Mouse (Mus musculus): Measurements from ENCODE around the gene Adgre5. TPM values are rescaled to one million over a fixed set of nuclear protein-coding genes. Genes with fewer than 3 reads are reported as not detected.

Gene Adgre5
- polyA plus RNA-seq, 1 experiment from 2014 or later = 10.7 TPM

DNA sequence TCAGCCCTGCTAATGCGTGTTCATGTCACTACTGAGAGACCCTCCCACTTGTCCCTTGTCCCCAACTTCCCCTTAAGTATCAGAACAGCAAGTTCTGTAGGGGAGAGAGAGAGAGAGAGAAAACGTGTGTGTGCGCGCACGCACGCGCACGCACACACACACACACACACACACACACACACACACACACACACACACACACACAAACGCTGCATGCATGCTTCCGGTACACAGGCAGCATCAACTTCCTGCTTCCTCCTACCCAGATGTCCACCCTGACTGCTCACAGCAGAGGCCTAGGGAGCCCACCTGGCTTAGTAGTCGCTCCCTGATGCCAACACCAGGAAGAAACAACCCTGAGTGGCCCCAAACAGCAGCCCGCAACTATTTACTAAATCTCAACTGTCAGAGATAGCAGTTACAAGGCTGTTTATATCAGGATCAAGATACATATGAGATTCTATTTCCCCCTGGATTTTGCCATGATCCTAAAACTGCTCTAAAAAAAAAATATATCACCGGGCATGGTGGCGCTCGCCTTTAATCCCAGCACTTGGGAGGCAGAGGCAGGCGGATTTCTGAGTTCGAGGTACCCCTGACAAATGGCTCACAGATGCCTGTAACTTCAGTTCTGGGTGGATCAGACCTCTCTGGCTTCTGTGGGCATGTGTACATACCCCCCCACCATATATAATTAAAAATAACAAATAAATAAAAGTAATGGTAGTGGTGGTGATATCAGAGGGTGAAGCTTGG, 45.6 kb downstream of the Adgre5 start:
- H3K27ac ChIP-seq = no peak overlapping the region
- ATAC-seq (ENCODE audit: low FRiP score) = no peak
- 92% methylated on average over 8 of the region's 17 CpGs for WGBS

DNA sequence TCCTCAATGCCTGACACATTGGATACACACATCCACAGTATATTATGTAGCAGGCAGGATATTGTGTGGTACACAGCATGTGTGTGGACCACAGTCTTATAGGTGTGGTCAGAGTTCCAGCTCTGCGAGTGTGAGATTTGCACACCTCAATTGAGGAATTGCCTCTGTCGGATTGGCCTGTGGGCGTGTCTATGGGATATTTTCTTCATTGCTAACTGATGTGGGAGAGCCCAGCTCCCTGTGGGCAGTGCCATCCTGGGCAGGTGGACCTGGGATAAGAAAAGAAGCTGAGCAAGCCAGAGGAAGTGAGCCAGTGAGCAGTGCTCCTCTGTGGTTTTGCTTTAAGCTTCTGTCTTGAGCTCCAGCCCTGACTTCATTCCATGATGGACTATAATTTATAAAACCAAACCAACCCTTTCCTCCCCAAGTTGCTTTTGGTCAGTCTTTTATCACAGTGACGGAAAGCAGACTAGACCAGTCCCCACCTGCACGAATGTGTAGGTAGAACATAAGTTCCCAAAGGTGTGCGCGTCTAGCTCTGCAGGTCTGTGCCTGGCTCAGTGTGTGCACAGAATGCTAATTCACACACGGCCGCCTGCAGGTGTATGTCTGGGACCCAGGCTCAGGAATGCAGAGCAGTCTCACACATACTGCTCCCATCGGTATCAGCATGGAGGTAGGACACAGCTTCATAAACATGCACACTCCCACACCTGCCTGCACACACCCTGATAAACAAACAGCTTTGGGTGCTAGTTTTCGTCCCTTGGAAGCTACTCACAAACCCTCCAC, 46.6 kb downstream of the Adgre5 start:
- WGBS = 88% methylated on average over 11 of the region's 11 CpGs
- Histone ChIP-seq H3K4me1 (peaks cover 23% of the 10 kb centered on the region), H3K9ac (no peak overlapping the region), H3K4me3 (replicated peaks) (no peak overlapping the region), H3K9me3 (no peaks in the 10 kb centered on the region), H3K27me3 (no peaks in the 10 kb centered on the region), H3K36me3 (replicated peaks) (peaks cover 25% of the 10 kb centered on the region), H3K4me2 (no peak overlapping the region), H3K27ac (no peak overlapping the region)
- no peak for ATAC-seq (ENCODE audit: low FRiP score)

More for the DNA sequence above, 45.6 kb downstream of the Adgre5 start:
- Histone ChIP-seq H3K27me3 (no peaks in the 10 kb centered on the region), H3K4me1 (peaks cover 25% of the 10 kb centered on the region), H3K4me3 (replicated peaks) (no peak overlapping the region), H3K36me3 (replicated peaks) (peaks cover 21% of the 10 kb centered on the region), H3K9ac (no peak overlapping the region), H3K9me3 (no peaks in the 10 kb centered on the region), H3K4me2 (no peak overlapping the region)

DNA sequence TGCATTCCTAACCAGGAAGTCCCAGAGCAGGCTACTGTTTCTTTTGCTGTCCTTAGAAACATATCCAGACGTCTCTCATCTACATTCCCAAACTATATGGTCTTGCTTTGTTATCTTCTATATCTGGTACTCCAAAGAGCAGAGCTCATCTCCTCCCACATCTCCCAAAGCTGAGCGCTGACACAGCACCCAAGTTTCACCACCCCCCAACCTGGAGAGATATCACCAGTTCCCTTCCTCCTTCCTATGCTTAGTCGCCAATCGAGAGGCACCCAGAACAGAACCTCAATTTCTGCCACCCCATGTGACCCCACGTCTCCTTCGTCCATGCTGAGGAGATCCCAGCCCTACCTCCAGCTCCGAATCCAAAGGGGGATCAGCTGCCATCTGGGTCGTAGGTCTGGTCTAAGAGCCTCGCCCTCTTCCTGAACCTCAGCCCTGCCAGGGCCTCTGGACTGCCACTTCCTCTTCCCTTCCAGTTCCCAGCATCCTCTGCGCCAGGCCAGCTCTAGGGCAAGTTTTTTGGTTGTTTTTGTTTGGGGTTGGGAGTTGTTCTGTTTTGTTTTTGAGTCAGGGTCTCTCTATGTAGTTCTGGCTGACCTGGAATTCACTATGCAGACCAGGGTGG, 47.4 kb downstream of the Adgre5 start:
- no peak for ATAC-seq (ENCODE audit: low FRiP score)
- no peak overlapping the region for H3K9ac ChIP-seq
- H3K27me3 ChIP-seq = no peaks in the 10 kb centered on the region
- H3K27ac ChIP-seq = no peak overlapping the region
- no peak overlapping the region for H3K4me3 ChIP-seq (replicated peaks)
- no peak overlapping the region for H3K4me2 ChIP-seq
- H3K4me1 ChIP-seq = peaks cover 19% of the 10 kb centered on the region
- 87% methylated on average over 10 of the region's 10 CpGs for WGBS
- no peaks in the 10 kb centered on the region for H3K9me3 ChIP-seq
- H3K36me3 ChIP-seq (replicated peaks) = peaks cover 27% of the 10 kb centered on the region

DNA sequence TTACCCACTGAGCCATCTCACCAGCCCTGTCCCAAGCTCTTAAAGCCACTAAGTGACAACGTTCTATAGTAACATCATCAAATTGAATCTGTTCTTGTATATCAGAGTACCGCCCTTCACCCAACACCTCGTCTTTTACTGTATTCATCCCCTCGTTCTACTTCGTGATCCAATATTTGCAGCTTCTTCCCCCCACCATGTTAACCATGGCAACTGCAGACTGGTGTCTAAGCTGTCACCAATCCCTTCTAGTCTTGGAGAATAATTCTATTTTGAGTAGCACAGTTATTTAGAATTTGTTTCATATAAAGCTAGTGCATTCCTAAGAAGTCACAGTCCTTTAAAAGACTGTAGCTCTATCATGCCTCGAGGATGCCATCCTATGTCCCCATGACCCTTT, 51.9 kb downstream of the Adgre5 start:
- Histone ChIP-seq H3K27me3 (no peaks in the 10 kb centered on the region), H3K4me1 (no peaks in the 10 kb centered on the region), H3K4me2 (no peak overlapping the region), H3K4me3 (replicated peaks) (no peak overlapping the region), H3K27ac (no peak overlapping the region), H3K36me3 (replicated peaks) (peaks cover 54% of the 10 kb centered on the region), H3K9me3 (no peaks in the 10 kb centered on the region), H3K9ac (no peak overlapping the region)
- no peak for ATAC-seq (ENCODE audit: low FRiP score)
- WGBS = 92% methylated on average over 6 of the region's 6 CpGs

DNA sequence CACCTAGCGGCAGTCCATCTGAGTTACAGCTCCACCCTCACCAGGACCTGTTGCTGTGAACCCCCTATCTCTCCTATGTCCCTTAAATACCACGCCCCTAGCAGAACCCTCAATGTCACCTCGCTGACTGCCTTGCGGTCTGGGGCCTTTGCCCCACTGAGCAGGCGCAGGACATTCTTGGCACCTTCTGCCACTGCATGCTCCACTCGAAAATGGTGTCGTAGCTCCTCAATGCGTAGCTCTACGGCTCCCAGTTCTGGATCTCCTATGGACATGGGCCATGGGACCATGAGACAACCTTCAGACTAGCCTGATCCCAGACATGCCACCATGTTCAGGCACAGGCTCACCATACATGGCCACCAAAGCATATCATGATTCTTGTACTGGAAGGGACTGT, 56.6 kb downstream of the Adgre5 start:
- 92% methylated on average over 9 of the region's 9 CpGs for WGBS
- no peak overlapping the region for H3K4me2 ChIP-seq
- peaks cover 69% of the 10 kb centered on the region for H3K36me3 ChIP-seq (replicated peaks)
- H3K27me3 ChIP-seq = no peaks in the 10 kb centered on the region
- no peaks in the 10 kb centered on the region for H3K9me3 ChIP-seq
- H3K27ac ChIP-seq = no peak overlapping the region
- H3K9ac ChIP-seq = no peak overlapping the region
- H3K4me3 ChIP-seq (replicated peaks) = no peak overlapping the region
- no peak for ATAC-seq (ENCODE audit: low FRiP score)
- no peaks in the 10 kb centered on the region for H3K4me1 ChIP-seq

DNA sequence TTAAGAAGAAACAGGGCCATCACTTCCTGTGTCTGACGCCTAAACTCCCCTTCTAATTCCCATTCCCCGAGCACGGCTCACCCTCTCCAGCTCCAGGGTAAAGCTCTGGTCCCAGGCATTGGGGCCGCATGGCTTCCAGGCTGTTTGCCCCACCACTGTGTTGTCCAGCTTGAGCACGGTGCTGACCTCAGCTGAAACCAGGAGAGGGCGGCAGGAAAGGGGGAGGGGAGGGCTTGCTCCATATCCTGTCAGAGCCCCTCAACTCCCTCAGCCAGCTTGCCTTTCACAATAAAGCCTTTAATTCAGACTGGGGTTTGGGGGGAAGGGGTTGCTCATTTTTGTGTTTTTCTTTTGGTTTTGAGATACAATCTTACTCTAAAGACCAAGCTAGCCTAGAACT, 60.0 kb downstream of the Adgre5 start:
- peaks cover 91% of the 10 kb centered on the region for H3K36me3 ChIP-seq (replicated peaks)
- whole genome bisulfite sequencing = 36% methylated on average over 6 of the region's 6 CpGs
- H3K9me3 ChIP-seq = no peaks in the 10 kb centered on the region
- H3K4me2 ChIP-seq = no peak overlapping the region
- H3K4me3 ChIP-seq (replicated peaks) = no peak overlapping the region
- H3K4me1 ChIP-seq = no peaks in the 10 kb centered on the region
- no peak for ATAC-seq (ENCODE audit: low FRiP score)
- H3K27ac ChIP-seq = peak overlapping the region; percentile 31; the same call in 1 of the 2 replicates
- H3K27me3 ChIP-seq = no peaks in the 10 kb centered on the region
- no peak overlapping the region for H3K9ac ChIP-seq

DNA sequence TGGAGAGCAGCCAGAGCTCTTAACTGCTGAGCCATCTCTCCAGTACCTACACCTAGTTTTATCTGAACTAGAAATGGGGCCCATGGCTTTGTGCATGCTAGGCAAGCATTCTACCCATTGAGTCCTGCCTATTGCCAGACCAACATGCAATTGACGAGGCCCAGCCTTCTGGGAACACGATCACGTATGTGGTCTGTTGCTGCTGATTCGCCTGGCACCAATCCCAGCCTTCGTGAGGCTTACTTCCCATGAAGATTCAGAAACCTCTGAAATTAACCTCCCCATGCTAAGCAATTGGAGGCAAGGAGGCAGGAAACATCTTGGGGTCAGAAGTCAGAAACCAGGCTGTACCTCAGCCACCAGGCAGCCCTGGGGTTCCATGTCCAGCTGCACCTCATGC, 60.5 kb downstream of the Adgre5 start:
- Histone ChIP-seq H3K27ac (peak overlapping the region; percentile 31; the same call in 1 of the 2 replicates), H3K4me3 (replicated peaks) (no peak overlapping the region), H3K4me2 (no peak overlapping the region), H3K4me1 (no peaks in the 10 kb centered on the region), H3K36me3 (replicated peaks) (peaks cover 88% of the 10 kb centered on the region), H3K9me3 (no peaks in the 10 kb centered on the region), H3K9ac (no peak overlapping the region), H3K27me3 (no peaks in the 10 kb centered on the region)
- ATAC-seq (ENCODE audit: low FRiP score) = no peak
- WGBS = 88% methylated on average over 5 of the region's 5 CpGs

DNA sequence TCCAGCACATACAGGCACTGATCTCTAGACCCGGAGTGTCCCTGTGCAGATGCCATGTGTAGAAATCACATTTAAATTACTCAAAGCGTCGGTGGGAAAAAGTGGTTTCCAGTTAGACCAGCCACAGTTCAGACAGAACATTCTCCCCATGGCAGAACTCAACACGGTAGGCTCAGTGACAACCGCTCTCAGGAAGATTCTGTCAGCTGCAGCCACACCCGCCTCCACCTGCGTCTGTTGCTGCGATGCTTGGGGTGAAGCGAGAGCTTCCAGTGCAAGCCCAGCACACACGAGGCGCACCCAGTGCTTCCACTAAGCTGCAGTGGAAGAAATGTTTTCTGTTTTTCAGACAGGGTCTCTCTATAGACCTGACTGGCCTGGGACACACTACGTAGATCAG, 61.3 kb downstream of the Adgre5 start:
- Histone ChIP-seq H3K4me2 (no peak overlapping the region), H3K27me3 (no peaks in the 10 kb centered on the region), H3K9ac (no peak overlapping the region), H3K27ac (no peak overlapping the region), H3K36me3 (replicated peaks) (peaks cover 81% of the 10 kb centered on the region), H3K4me3 (replicated peaks) (no peak overlapping the region), H3K9me3 (no peaks in the 10 kb centered on the region), H3K4me1 (no peaks in the 10 kb centered on the region)
- WGBS = 93% methylated on average over 12 of the region's 12 CpGs
- ATAC-seq (ENCODE audit: low FRiP score) = no peak

DNA sequence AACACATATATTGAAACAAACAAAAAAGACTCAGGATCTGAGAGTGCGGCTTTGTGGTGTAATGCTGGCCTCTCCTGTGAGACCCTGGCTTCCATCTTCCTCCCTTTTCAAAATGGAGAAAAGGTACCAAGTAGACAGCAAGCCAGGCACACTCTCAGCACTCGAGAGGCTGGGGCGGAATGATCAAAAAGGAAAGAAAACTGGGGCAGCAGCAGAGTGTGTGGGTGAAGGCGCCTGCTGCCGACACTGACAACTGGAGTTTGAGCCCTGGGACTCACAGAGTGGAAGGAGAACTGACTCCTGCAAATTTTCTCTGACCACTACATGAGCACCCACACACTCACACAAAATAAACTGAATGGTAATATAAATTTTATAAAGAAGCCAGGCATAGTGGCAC, 66.6 kb downstream of the Adgre5 start:
- Histone ChIP-seq H3K4me1 (no peaks in the 10 kb centered on the region), H3K9ac (no peak overlapping the region), H3K36me3 (replicated peaks) (peaks cover 82% of the 10 kb centered on the region), H3K4me3 (replicated peaks) (no peak overlapping the region), H3K4me2 (no peak overlapping the region), H3K27ac (no peak overlapping the region), H3K27me3 (no peaks in the 10 kb centered on the region), H3K9me3 (no peaks in the 10 kb centered on the region)
- ATAC-seq (ENCODE audit: low FRiP score) = no peak
- WGBS = 95% methylated on average over 5 of the region's 5 CpGs

Small RNA genes within 50 kb of the gene (microRNA-seq; reads per million reads assigned to microRNA genes)
- not detected for gene Mir1668

Other genes starting within 250 kb of the Adgre5 start
- gene Olfr370, start 205.5 kb downstream of the Adgre5 start, polyA plus RNA-seq (2016; fragmentation: Nextera tagmentation; extraction: Ambion mirVana) = not detected in 2 replicates
- 356 and 359 TPM in 2 replicates for gene Ndufb7, start 174.7 kb downstream of the Adgre5 start, polyA plus RNA-seq (2016; fragmentation: Nextera tagmentation; extraction: Ambion mirVana)
- 541 and 550 TPM in 2 replicates for gene Tecr, start 133.4 kb downstream of the Adgre5 start, polyA plus RNA-seq (2016; fragmentation: Nextera tagmentation; extraction: Ambion mirVana)
- gene Dnajb1, start 133.1 kb downstream of the Adgre5 start, polyA plus RNA-seq (2016; fragmentation: Nextera tagmentation; extraction: Ambion mirVana) = 63.0 and 67.3 TPM in 2 replicates
- gene Gipc1, start 88.6 kb downstream of the Adgre5 start, polyA plus RNA-seq (2016; fragmentation: Nextera tagmentation; extraction: Ambion mirVana) = 201 and 214 TPM in 2 replicates
- gene Ptger1, start 74.6 kb downstream of the Adgre5 start, polyA plus RNA-seq (2016; fragmentation: Nextera tagmentation; extraction: Ambion mirVana) = 0.91 and 0.96 TPM in 2 replicates
- gene Pkn1, start 42.1 kb downstream of the Adgre5 start, polyA plus RNA-seq (2016; fragmentation: Nextera tagmentation; extraction: Ambion mirVana) = 37.1 and 38.0 TPM in 2 replicates
- gene Ddx39, start 26.1 kb downstream of the Adgre5 start, polyA plus RNA-seq (2016; fragmentation: Nextera tagmentation; extraction: Ambion mirVana) = 168 and 185 TPM in 2 replicates
- 30.4 and 31.3 TPM in 2 replicates for gene Adgrl1, start 158.8 kb upstream of the Adgre5 start, polyA plus RNA-seq (2016; fragmentation: Nextera tagmentation; extraction: Ambion mirVana)
- 0.88 and 0.90 TPM in 2 replicates for gene Gm10644, start 213.9 kb upstream of the Adgre5 start, polyA plus RNA-seq (2016; fragmentation: Nextera tagmentation; extraction: Ambion mirVana)
- 59.0 and 61.0 TPM in 2 replicates for gene Asf1b, start 214.2 kb upstream of the Adgre5 start, polyA plus RNA-seq (2016; fragmentation: Nextera tagmentation; extraction: Ambion mirVana)
- gene Prkaca, start 231.7 kb upstream of the Adgre5 start, polyA plus RNA-seq (2016; fragmentation: Nextera tagmentation; extraction: Ambion mirVana) = 181 and 187 TPM in 2 replicates

Data from forebrain, embryonic 12.5 days (tissue).